In genomic region chr14:32201791-32202451, GRCm38 (mm10) we compare ENCODE assay signal across 7 mouse cellular contexts. TPM values are rescaled to one million over a fixed set of nuclear protein-coding genes. Genes with fewer than 3 reads are reported as not detected.
DNase-seq lines count a peak whose midpoint lies in the region; ATAC-seq lines count a peak whose summit lies in the region.

Gene Timm23, minus strand, starts transcription at chr14:32201898.
Gene Parg, plus strand, starts transcription at chr14:32201949.

- peaks cover 36% of the 10 kb centered on the region for H3K36me3 ChIP-seq in limb, embryonic 10.5 days
- peaks cover 21% of the 10 kb centered on the region for H3K36me3 ChIP-seq in midbrain, embryonic 13.5 days

- peak; percentile 97 for ATAC-seq in granulocyte monocyte progenitor cell, adult 5-6 weeks (replicated peaks; ENCODE audit: poor library complexity, severe bottlenecking)
- peak; percentile 97 for ATAC-seq in midbrain, embryonic 13.5 days

- peak within 1 kb of the TSS; percentile 92 for H3K9ac ChIP-seq in midbrain, embryonic 13.5 days (replicated peaks)

- no peaks in the 10 kb centered on the region for H3K9me3 ChIP-seq in limb, embryonic 10.5 days (replicated peaks)
- no peaks in the 10 kb centered on the region for H3K9me3 ChIP-seq in midbrain, embryonic 13.5 days

- H3K27me3 ChIP-seq in limb, embryonic 10.5 days (ENCODE audit: low read depth, poor library complexity, severe bottlenecking) = no peaks in the 10 kb centered on the region
- no peaks in the 10 kb centered on the region for H3K27me3 ChIP-seq in midbrain, embryonic 13.5 days

- H3K4me2 ChIP-seq in midbrain, embryonic 13.5 days (replicated peaks) = peak within 1 kb of the TSS; percentile 91

- H3K4me1 ChIP-seq in limb, embryonic 10.5 days = peaks cover 22% of the 10 kb centered on the region
- peaks cover 31% of the 10 kb centered on the region for H3K4me1 ChIP-seq in midbrain, embryonic 13.5 days (replicated peaks)

- WGBS in limb, embryonic 10.5 days = under 1% methylated on average over 77 of the region's 77 CpGs
- WGBS in midbrain, embryonic 13.5 days = under 1% methylated on average over 77 of the region's 77 CpGs

- DNase-seq in adrenal gland, adult 8-10 months = peak; percentile 86
- peak; percentile 84 for DNase-seq in embryo, embryonic 9.5 days (ENCODE audit: extremely low spot score)
- peak; percentile 85 for DNase-seq in kidney, adult 11 months
- DNase-seq in limb, embryonic 10.5 days (ENCODE audit: low spot score) = peak; percentile 96
- peak; percentile 79 for DNase-seq in spleen, adult 12 weeks (ENCODE audit: low spot score)

- H3K4me3 ChIP-seq in limb, embryonic 10.5 days = peak within 1 kb of the TSS; percentile 91
- peak within 1 kb of the TSS; percentile 86 for H3K4me3 ChIP-seq in midbrain, embryonic 13.5 days (replicated peaks)

- H3K27ac ChIP-seq in limb, embryonic 10.5 days = peak within 1 kb of the TSS; percentile 89
- H3K27ac ChIP-seq in midbrain, embryonic 13.5 days = peak within 1 kb of the TSS; percentile 69

RNA-seq across cellular contexts. Expression of gene Timm23, which starts in this region (rescaled TPM):
- total RNA-seq in adrenal gland, adult 8-10 months (2022) = 100 to 1,000 TPM in 2 of 4 experiments, 10 to 100 TPM in 2; 67.8 to 135 (median 88.5) TPM
- 177 and 202 TPM in 2 replicates for total RNA-seq in granulocyte monocyte progenitor cell, adult 5-6 weeks (2014; fragmentation: Nextera tagmentation)
- total RNA-seq in granulocyte monocyte progenitor cell, adult 5-6 weeks (2017) = 156 and 165 TPM in 2 replicates
- 353 and 441 TPM in 2 replicates for polyA plus RNA-seq in limb, embryonic 10.5 days (2016; fragmentation: Nextera tagmentation; extraction: Ambion mirVana)
- 215 and 223 TPM in 2 replicates for polyA plus RNA-seq in midbrain, embryonic 13.5 days (2015; fragmentation: Nextera tagmentation; extraction: Ambion mirVana)

RNA-seq across cellular contexts. Expression of gene Parg, which starts in this region (rescaled TPM):
- total RNA-seq in adrenal gland, adult 8-10 months (2022) = 10 to 100 TPM; 45.9 to 83.0 (median 54.5) TPM
- 27.6 and 29.2 TPM in 2 replicates for total RNA-seq in granulocyte monocyte progenitor cell, adult 5-6 weeks (2014; fragmentation: Nextera tagmentation)
- 117 and 145 TPM in 2 replicates for total RNA-seq in granulocyte monocyte progenitor cell, adult 5-6 weeks (2017)
- 52.4 and 56.0 TPM in 2 replicates for polyA plus RNA-seq in limb, embryonic 10.5 days (2016; fragmentation: Nextera tagmentation; extraction: Ambion mirVana)
- polyA plus RNA-seq in midbrain, embryonic 13.5 days (2015; fragmentation: Nextera tagmentation; extraction: Ambion mirVana) = 42.5 and 44.3 TPM in 2 replicates

Comparison
In these comparisons a context has a peak if more than half of its experiments do, and no peak if none do; other contexts are left out.
1. Peak in every context shown above with its lines: DNase-seq, ATAC-seq, H3K4me3 ChIP-seq and H3K27ac ChIP-seq.